Mouse (Mus musculus): ENCODE measurements around the gene Mmadhc. TPM values are rescaled to one million over a fixed set of nuclear protein-coding genes. Genes with fewer than 3 reads are reported as not detected.

The Mmadhc gene
- 65.5 and 71.0 TPM in 2 replicates for total RNA-seq (2014; rRNA removed)
- polyA plus RNA-seq (2015; fragmentation: Nextera tagmentation; extraction: Ambion mirVana) = 132 and 139 TPM in 2 replicates

DNA sequence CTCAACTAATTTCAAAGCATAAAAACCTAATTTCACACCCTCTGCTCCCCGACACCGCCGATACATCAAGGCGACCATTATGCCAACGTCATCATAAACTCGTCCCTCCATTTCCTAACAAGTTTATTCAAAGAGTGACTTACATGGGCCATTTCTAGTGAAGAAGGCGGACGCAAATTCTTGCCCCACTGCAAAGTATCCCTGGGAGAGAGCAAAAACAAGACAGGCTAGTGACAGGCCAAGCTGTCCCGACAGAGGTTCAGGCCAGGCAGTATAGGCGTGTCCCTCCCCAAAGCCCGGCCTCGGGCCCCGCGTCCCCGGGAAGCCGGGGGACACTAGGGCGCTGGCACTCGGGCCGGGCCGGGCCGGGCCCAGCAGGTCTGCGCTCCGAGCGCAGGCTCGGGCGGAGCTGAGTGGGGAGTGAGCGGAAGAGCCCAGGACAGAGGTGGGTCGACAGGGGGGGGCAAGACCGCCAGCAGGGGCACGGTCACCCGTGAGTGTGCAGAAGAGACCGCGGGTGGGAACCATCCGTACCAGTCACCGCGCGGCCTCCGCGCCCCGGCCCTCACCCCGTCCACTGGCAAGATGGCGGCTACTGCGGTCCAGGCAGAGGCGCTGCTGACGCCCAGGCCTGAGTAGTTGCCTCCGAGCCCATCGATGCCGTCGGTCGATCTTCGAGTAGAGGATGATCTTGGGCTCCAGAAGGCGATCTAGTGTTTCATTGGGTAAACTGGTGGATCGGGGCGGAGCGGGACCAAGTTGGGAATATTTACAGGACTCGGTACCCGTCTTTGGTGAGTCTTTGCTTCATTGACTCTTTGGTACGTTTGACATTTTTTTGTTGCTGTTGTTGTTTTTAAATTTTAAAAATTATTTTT, at the start of gene Mmadhc:
Gene Mmadhc, minus strand, starts transcription at position 693 of the 878 bp plus-strand sequence.
- WGBS = under 1% methylated on average over 58 of the region's 58 CpGs
- Histone ChIP-seq H3K36me3 (ENCODE audit: insufficient read depth, low read length) (peaks cover under 1% of the 10 kb centered on the region; the same call in 1 of the 2 replicates), H3K4me3 (ENCODE audit: low read length) (peak within 1 kb of the TSS; percentile 61), H3K27ac (peak within 1 kb of the TSS; percentile 86), H3K4me1 (ENCODE audit: insufficient read depth, low read length) (peaks cover 12% of the 10 kb centered on the region), H3K9ac (replicated peaks; ENCODE audit: low read length) (peak within 1 kb of the TSS; percentile 79), H3K9me3 (ENCODE audit: low read length) (no peaks in the 10 kb centered on the region), H3K4me2 (ENCODE audit: low read depth, low read length) (peak within 1 kb of the TSS; percentile 59), H3K27me3 (ENCODE audit: insufficient read depth, low read length) (no peaks in the 10 kb centered on the region)
- DNase-seq (ENCODE audit: low spot score) = peak; percentile 97
- ATAC-seq = peak; percentile 98
- TF ChIP-seq CTCF (IDR thresholded peaks at IDR 0.05; ENCODE audit: low read depth) = no peak

DNA sequence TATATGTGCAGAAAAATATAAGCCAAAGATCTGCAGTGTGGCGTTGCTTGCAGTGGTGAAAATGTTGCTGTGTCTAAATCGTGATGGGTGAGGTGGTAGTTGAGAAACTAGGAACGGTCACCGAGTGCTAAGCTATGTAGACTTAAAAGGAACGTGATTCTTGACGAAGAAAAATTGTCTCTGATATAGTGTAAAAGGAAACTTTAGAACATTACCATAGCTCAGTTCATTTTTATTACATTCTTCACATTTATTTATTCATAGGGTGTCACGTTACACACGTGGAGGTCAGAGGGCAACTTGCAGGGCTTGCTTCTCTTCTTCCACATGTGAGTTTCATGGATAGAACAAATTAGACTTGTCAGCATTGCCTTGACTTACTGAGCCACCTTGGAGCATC, 47.0 kb upstream of the Mmadhc start:
- Histone ChIP-seq H3K4me2 (ENCODE audit: low read depth, low read length) (no peak overlapping the region), H3K27ac (no peak overlapping the region), H3K9ac (replicated peaks; ENCODE audit: low read length) (no peak overlapping the region), H3K4me3 (ENCODE audit: low read length) (no peak overlapping the region), H3K27me3 (ENCODE audit: insufficient read depth, low read length) (no peaks in the 10 kb centered on the region), H3K4me1 (ENCODE audit: insufficient read depth, low read length) (no peaks in the 10 kb centered on the region), H3K9me3 (ENCODE audit: low read length) (no peaks in the 10 kb centered on the region), H3K36me3 (ENCODE audit: insufficient read depth, low read length) (no peaks in the 10 kb centered on the region)
- 87% methylated on average over 8 of the region's 8 CpGs for WGBS
- ATAC-seq (no peak), DNase-seq (ENCODE audit: low spot score) (no peak)
- no peak for TF ChIP-seq CTCF (IDR thresholded peaks at IDR 0.05; ENCODE audit: low read depth)

DNA sequence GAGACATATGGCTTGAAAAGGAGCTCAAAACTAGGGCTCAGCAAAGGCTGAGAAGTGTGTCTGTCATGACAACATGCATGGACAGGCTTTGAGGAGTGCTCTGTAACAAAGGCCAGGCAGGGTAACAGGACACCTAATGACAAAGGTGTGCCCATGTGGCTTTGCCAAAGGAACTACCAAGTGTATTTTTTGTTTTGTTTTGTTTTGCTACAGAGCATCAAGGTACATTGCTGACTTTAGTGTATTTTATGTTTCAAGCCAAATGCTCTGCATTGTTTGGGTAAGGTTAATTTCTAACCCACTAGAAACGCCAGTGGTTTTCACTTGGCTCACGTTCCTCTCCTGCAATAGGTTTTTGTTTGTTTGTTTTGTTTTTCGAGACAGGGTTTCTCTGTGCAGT, 42.5 kb upstream of the Mmadhc start:
- Histone ChIP-seq H3K4me2 (ENCODE audit: low read depth, low read length) (no peak overlapping the region), H3K27me3 (ENCODE audit: insufficient read depth, low read length) (no peaks in the 10 kb centered on the region), H3K4me1 (ENCODE audit: insufficient read depth, low read length) (no peaks in the 10 kb centered on the region), H3K36me3 (ENCODE audit: insufficient read depth, low read length) (no peaks in the 10 kb centered on the region), H3K9me3 (ENCODE audit: low read length) (no peaks in the 10 kb centered on the region), H3K27ac (no peak overlapping the region), H3K9ac (replicated peaks; ENCODE audit: low read length) (no peak overlapping the region), H3K4me3 (ENCODE audit: low read length) (no peak overlapping the region)
- no peak for DNase-seq (ENCODE audit: low spot score)
- no peak for TF ChIP-seq CTCF (IDR thresholded peaks at IDR 0.05; ENCODE audit: low read depth)
- WGBS = 75% methylated on average over 3 of the region's 3 CpGs
- ATAC-seq = no peak

DNA sequence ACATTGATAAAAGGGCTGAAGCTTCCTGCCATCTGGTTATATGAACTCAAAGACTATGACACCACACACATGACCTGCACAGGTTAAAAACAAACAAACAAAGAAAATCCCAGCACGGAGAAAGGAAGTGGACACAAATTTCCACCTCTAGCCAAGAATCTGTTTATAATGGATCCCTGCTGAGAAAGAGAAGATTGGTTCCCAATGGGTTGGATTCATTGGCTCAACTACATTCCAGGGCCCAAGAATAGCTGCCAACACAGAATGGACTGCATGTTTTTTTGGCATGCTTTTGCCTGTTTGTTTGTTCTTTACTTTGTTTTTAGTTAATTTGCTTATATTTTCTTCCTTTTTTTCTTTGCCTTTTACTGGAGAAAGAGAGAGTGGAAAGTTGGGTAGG, 41.0 kb upstream of the Mmadhc start:
- no peaks in the 10 kb centered on the region for H3K27me3 ChIP-seq (ENCODE audit: insufficient read depth, low read length)
- no peak for ATAC-seq
- H3K9ac ChIP-seq (replicated peaks; ENCODE audit: low read length) = no peak overlapping the region
- H3K36me3 ChIP-seq (ENCODE audit: insufficient read depth, low read length) = no peaks in the 10 kb centered on the region
- 31% methylated on average over 1 of the region's 1 CpGs for WGBS
- no peak for DNase-seq (ENCODE audit: low spot score)
- no peaks in the 10 kb centered on the region for H3K9me3 ChIP-seq (ENCODE audit: low read length)
- H3K4me1 ChIP-seq (ENCODE audit: insufficient read depth, low read length) = no peaks in the 10 kb centered on the region
- no peak overlapping the region for H3K27ac ChIP-seq
- no peak overlapping the region for H3K4me2 ChIP-seq (ENCODE audit: low read depth, low read length)
- TF ChIP-seq CTCF (IDR thresholded peaks at IDR 0.05; ENCODE audit: low read depth) = no peak
- H3K4me3 ChIP-seq (ENCODE audit: low read length) = no peak overlapping the region

DNA sequence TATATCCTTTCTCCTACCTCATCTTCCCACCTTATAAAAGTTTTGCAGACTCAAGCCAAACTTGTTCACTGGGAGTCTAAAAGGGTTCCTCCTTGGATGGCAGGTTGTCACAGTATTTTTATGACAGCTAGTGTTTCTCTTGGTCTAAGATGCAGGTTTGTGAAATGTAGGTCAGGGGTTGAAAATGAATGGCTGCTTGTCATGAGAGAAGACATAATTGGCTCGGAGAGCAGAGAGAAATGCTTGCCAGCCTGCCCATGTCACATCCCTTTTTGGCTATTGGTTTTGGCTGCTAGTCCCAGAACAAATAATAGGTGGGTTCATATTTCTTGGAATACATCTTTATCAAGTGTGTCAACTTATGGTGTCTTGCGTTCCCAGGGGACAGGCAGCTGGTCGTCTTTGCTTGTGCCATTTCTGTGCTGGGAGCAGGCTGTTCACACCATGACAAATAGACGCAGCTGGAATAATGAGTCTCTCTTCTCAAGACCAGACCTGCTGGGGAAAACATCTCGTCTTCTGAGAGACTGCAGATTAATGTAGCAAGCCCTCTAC, 35.2 kb upstream of the Mmadhc start:
- no peak overlapping the region for H3K4me2 ChIP-seq (ENCODE audit: low read depth, low read length)
- 0 out of 2 replicates have a peak, but pooled peaks have one; percentile 27 for ATAC-seq
- H3K4me1 ChIP-seq (ENCODE audit: insufficient read depth, low read length) = peaks cover 3% of the 10 kb centered on the region; the same call in 1 of the 2 replicates
- H3K27me3 ChIP-seq (ENCODE audit: insufficient read depth, low read length) = no peaks in the 10 kb centered on the region
- no peak for TF ChIP-seq CTCF (IDR thresholded peaks at IDR 0.05; ENCODE audit: low read depth)
- H3K36me3 ChIP-seq (ENCODE audit: insufficient read depth, low read length) = no peaks in the 10 kb centered on the region
- 32% methylated on average over 5 of the region's 5 CpGs for WGBS
- DNase-seq (ENCODE audit: low spot score) = peak; percentile 31
- H3K27ac ChIP-seq = no peak overlapping the region
- H3K9me3 ChIP-seq (ENCODE audit: low read length) = no peaks in the 10 kb centered on the region
- H3K9ac ChIP-seq (replicated peaks; ENCODE audit: low read length) = no peak overlapping the region
- no peak overlapping the region for H3K4me3 ChIP-seq (ENCODE audit: low read length)

DNA sequence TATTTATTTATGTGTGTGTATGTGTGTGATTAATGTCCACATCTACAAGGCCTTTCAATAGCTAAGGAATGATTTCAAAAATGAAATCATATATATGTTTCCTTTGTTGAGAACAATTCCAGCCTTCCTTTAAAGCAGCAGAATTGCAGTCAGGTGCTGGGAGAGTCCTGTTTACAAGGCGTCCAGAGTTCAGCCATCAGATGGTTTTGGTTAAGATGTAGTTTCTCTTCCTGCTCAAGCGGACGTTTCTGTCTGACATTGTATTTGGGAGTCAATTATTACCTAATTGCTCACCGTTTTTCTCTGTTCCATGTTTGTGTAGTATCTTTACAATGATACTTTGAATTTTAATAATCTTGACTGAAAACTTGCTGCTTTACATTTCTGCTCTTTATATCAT, 31.6 kb upstream of the Mmadhc start:
- Histone ChIP-seq H3K27ac (no peak overlapping the region), H3K9me3 (ENCODE audit: low read length) (no peaks in the 10 kb centered on the region), H3K27me3 (ENCODE audit: insufficient read depth, low read length) (no peaks in the 10 kb centered on the region), H3K4me1 (ENCODE audit: insufficient read depth, low read length) (peaks cover 3% of the 10 kb centered on the region; the same call in 1 of the 2 replicates), H3K4me2 (ENCODE audit: low read depth, low read length) (no peak overlapping the region), H3K9ac (replicated peaks; ENCODE audit: low read length) (no peak overlapping the region), H3K36me3 (ENCODE audit: insufficient read depth, low read length) (no peaks in the 10 kb centered on the region), H3K4me3 (ENCODE audit: low read length) (no peak overlapping the region)
- no peak for ATAC-seq
- DNase-seq (ENCODE audit: low spot score) = no peak
- TF ChIP-seq CTCF (IDR thresholded peaks at IDR 0.05; ENCODE audit: low read depth) = no peak
- 82% methylated on average over 4 of the region's 4 CpGs for WGBS
